Mouse (Mus musculus): ENCODE measurements around the gene Gm17581. TPM values are rescaled to one million over a fixed set of nuclear protein-coding genes. Genes with fewer than 3 reads are reported as not detected.
A peak's percentile ranks its signal among the peaks of the same experiment; 100 is the strongest.

Gm17581 gene
- polyA plus RNA-seq, 1 experiment from 2014 or later: not detected

DNA sequence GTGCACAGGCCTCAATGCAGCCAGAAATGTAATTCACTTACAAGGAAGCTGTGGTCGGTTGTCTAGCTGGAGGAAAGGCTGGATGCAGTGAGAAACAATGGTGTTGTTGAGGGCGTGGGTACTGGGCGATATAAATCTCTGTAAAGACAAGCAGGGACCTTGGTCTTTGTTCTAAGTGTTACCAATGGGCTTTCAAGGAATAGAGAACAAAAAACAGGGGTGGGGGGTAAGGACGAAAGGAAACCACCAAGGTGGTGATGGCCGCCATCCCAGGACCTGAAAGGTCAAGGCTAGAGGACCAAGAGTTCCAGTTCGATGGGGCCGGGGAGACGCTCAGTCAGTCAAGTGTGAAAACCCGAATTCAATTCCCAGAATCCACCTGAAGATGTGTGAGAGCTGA, 2.1 kb upstream of the Gm17581 start:
- no peak overlapping the region for H3K4me2 ChIP-seq (ENCODE audit: low read length)
- H3K27ac ChIP-seq (replicated peaks in 1 of 2; ENCODE audit: control insufficient read depth in 1 of 2, insufficient read depth in 1 of 2, low read depth in 2 of 2, low read length in 2 of 2): no peak overlapping the region
- ATAC-seq (ENCODE audit: insufficient number of reproducible peaks, insufficient read depth, low FRiP score, low read depth): no peak
- H3K27me3 ChIP-seq (ENCODE audit: control insufficient read depth, insufficient read depth, low read length): no peaks in the 10 kb centered on the region
- 74% methylated on average over 9 of the region's 9 CpGs for WGBS
- H3K4me1 ChIP-seq (ENCODE audit: control insufficient read depth in 2 of 2, insufficient read depth in 2 of 2, low read length in 2 of 2): peaks cover 6 to 11% of the 10 kb centered on the region in 2 experiments; a peak in 3 of 4 replicates
- no peaks in the 10 kb centered on the region for H3K9me3 ChIP-seq (ENCODE audit: control insufficient read depth, low read length)
- no peak overlapping the region for H3K4me3 ChIP-seq (ENCODE audit: control insufficient read depth in 1 of 2, insufficient read depth in 1 of 2, low read depth in 1 of 2, low read length in 2 of 2)
- no peaks in the 10 kb centered on the region for H3K36me3 ChIP-seq (ENCODE audit: control insufficient read depth, insufficient read depth, low read length)
- no peak overlapping the region for H3K9ac ChIP-seq (ENCODE audit: low read length)

DNA sequence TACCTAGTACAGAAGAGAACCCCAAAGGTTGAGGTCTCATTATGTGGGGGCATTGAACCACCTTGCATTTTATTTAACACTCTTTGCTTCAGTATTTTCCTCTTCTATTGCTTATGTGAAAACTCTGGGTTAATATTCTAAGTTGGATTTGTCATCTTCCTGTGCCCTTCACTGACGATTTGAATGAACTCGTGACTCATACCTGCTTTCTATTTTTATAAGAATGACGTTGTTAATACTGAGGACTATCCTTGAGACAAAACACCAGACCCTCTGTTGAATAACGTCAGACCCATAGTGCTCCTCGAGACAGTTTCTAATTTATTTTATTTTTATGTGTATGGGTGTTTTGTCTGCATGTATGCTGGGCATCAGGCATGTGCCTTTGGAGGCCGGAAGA, 1.3 kb upstream of the Gm17581 start:
- H3K9me3 ChIP-seq (ENCODE audit: control insufficient read depth, low read length): no peaks in the 10 kb centered on the region
- H3K4me1 ChIP-seq (ENCODE audit: control insufficient read depth in 2 of 2, insufficient read depth in 2 of 2, low read length in 2 of 2): peaks cover 0 to 3% of the 10 kb centered on the region in 2 experiments; a peak in 1 of 4 replicates
- H3K36me3 ChIP-seq (ENCODE audit: control insufficient read depth, insufficient read depth, low read length): no peaks in the 10 kb centered on the region
- 43% methylated on average over 6 of the region's 6 CpGs for WGBS
- H3K27ac ChIP-seq (replicated peaks in 1 of 2; ENCODE audit: control insufficient read depth in 1 of 2, insufficient read depth in 1 of 2, low read depth in 2 of 2, low read length in 2 of 2): no peak overlapping the region
- H3K4me2 ChIP-seq (ENCODE audit: low read length): no peak overlapping the region
- no peaks in the 10 kb centered on the region for H3K27me3 ChIP-seq (ENCODE audit: control insufficient read depth, insufficient read depth, low read length)
- H3K4me3 ChIP-seq (ENCODE audit: control insufficient read depth in 1 of 2, insufficient read depth in 1 of 2, low read depth in 1 of 2, low read length in 2 of 2): no peak overlapping the region
- no peak for ATAC-seq (ENCODE audit: insufficient number of reproducible peaks, insufficient read depth, low FRiP score, low read depth)
- H3K9ac ChIP-seq (ENCODE audit: low read length): no peak overlapping the region

DNA sequence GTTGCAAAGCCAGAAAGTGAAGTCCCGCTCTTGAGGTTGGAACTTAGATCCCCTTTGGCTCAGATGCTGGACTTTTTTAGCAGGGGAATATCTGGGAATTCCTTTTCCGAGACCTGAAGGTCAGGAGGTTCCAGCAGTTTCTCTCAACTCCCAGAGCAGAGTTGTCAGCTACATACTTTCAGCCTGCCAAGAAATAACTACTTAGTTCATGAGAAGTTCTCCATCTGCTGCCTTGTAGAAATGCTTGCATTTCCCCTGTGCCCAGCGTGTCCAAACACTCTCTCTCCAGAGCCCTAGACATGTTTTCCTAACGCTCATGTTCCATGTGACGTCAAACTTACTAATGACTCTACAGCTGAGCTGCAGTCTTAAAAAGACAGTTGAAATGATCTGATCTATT, 586 bp downstream of the Gm17581 start:
- no peak for ATAC-seq (ENCODE audit: insufficient number of reproducible peaks, insufficient read depth, low FRiP score, low read depth)
- no peak overlapping the region for H3K4me3 ChIP-seq (ENCODE audit: control insufficient read depth in 1 of 2, insufficient read depth in 1 of 2, low read depth in 1 of 2, low read length in 2 of 2)
- no peak overlapping the region for H3K4me2 ChIP-seq (ENCODE audit: low read length)
- no peak overlapping the region for H3K27ac ChIP-seq (replicated peaks in 1 of 2; ENCODE audit: control insufficient read depth in 1 of 2, insufficient read depth in 1 of 2, low read depth in 2 of 2, low read length in 2 of 2)
- H3K36me3 ChIP-seq (ENCODE audit: control insufficient read depth, insufficient read depth, low read length): no peaks in the 10 kb centered on the region
- no peaks in the 10 kb centered on the region for H3K27me3 ChIP-seq (ENCODE audit: control insufficient read depth, insufficient read depth, low read length)
- 67% methylated on average over 5 of the region's 5 CpGs for WGBS
- H3K4me1 ChIP-seq (ENCODE audit: control insufficient read depth in 2 of 2, insufficient read depth in 2 of 2, low read length in 2 of 2): peaks cover 0 to 3% of the 10 kb centered on the region in 2 experiments; a peak in 1 of 4 replicates
- no peak overlapping the region for H3K9ac ChIP-seq (ENCODE audit: low read length)
- no peaks in the 10 kb centered on the region for H3K9me3 ChIP-seq (ENCODE audit: control insufficient read depth, low read length)

DNA sequence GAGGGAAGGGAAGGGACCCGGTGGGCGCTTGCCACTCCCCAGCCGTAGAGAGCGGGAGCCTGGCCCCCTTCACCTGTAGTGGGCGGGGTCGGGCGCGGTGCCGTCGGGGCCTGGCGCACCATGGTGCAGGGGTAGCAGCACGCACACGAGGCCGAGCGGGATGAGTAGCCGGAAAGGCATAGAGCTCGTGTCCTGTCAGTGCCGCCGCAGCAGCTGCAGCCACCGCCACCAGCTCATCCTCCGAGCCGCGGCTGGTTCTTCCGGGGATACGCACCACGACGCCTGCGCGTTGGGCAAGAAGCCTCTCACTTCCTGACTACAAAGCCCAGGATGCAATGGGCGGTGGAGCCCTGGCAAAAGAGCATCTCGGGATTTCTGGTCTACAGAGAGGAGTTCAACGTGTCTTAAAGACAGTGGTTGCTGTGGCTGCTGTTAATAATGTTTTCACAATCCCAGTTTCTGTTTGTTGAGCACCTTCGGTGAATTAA, 6.5 kb downstream of the Gm17581 start, which contains the start of gene Edem2:
Gene Edem2, minus strand, starts transcription at position 318 of the 488 bp plus-strand sequence.
- ATAC-seq (ENCODE audit: insufficient number of reproducible peaks, insufficient read depth, low FRiP score, low read depth): peak; percentile 72
- H3K27ac ChIP-seq (replicated peaks in 1 of 2; ENCODE audit: control insufficient read depth in 1 of 2, insufficient read depth in 1 of 2, low read depth in 2 of 2, low read length in 2 of 2): no peak within 1 kb of the TSS
- under 1% methylated on average over 33 of the region's 33 CpGs for WGBS

DNA sequence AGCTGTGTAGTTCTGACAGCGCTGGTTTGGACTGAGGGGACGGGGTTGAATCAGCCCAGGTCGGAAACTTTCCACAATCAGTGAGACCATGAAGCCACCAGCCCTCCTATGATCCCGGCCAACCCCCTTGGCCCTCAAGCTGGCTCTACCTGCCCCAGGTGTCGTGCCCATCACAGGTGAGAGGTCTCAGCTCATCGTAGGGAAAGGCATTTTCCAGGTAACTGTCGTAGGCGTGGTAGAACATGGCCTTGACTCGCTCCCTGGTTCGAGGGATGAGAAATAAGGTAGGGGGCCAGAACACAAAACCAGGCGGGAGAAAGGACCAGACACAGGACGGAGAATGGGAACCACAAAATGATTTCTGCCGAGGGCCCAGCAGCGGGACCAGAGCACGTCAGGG, 6.9 kb downstream of the Gm17581 start:
- Histone ChIP-seq H3K27ac (replicated peaks in 1 of 2; ENCODE audit: control insufficient read depth in 1 of 2, insufficient read depth in 1 of 2, low read depth in 2 of 2, low read length in 2 of 2) (no peak overlapping the region), H3K36me3 (ENCODE audit: control insufficient read depth, insufficient read depth, low read length) (no peaks in the 10 kb centered on the region; the same call in 1 of the 2 replicates), H3K4me1 (ENCODE audit: control insufficient read depth in 2 of 2, insufficient read depth in 2 of 2, low read length in 2 of 2) (peaks cover 3 to 9% of the 10 kb centered on the region in 2 experiments), H3K9ac (ENCODE audit: low read length) (peak overlapping the region; percentile 78), H3K9me3 (ENCODE audit: control insufficient read depth, low read length) (no peaks in the 10 kb centered on the region), H3K4me3 (ENCODE audit: control insufficient read depth in 1 of 2, insufficient read depth in 1 of 2, low read depth in 1 of 2, low read length in 2 of 2) (peak overlapping the region; percentile 77 to 83), H3K27me3 (ENCODE audit: control insufficient read depth, insufficient read depth, low read length) (no peaks in the 10 kb centered on the region), H3K4me2 (ENCODE audit: low read length) (peak overlapping the region; percentile 92)
- WGBS: 5% methylated on average over 15 of the region's 15 CpGs
- ATAC-seq (ENCODE audit: insufficient number of reproducible peaks, insufficient read depth, low FRiP score, low read depth): no peak

More for the DNA sequence above, 6.5 kb downstream of the Gm17581 start, which contains the start of gene Edem2:
- peaks cover 3 to 9% of the 10 kb centered on the region in 2 experiments for H3K4me1 ChIP-seq (ENCODE audit: control insufficient read depth in 2 of 2, insufficient read depth in 2 of 2, low read length in 2 of 2)
- no peaks in the 10 kb centered on the region for H3K27me3 ChIP-seq (ENCODE audit: control insufficient read depth, insufficient read depth, low read length)
- peak within 1 kb of the TSS; percentile 78 for H3K9ac ChIP-seq (ENCODE audit: low read length)
- H3K36me3 ChIP-seq (ENCODE audit: control insufficient read depth, insufficient read depth, low read length): no peaks in the 10 kb centered on the region
- H3K9me3 ChIP-seq (ENCODE audit: control insufficient read depth, low read length): no peaks in the 10 kb centered on the region
- H3K4me3 ChIP-seq (ENCODE audit: control insufficient read depth in 1 of 2, insufficient read depth in 1 of 2, low read depth in 1 of 2, low read length in 2 of 2): peak within 1 kb of the TSS; percentile 77 to 83
- peak within 1 kb of the TSS; percentile 92 for H3K4me2 ChIP-seq (ENCODE audit: low read length)

DNA sequence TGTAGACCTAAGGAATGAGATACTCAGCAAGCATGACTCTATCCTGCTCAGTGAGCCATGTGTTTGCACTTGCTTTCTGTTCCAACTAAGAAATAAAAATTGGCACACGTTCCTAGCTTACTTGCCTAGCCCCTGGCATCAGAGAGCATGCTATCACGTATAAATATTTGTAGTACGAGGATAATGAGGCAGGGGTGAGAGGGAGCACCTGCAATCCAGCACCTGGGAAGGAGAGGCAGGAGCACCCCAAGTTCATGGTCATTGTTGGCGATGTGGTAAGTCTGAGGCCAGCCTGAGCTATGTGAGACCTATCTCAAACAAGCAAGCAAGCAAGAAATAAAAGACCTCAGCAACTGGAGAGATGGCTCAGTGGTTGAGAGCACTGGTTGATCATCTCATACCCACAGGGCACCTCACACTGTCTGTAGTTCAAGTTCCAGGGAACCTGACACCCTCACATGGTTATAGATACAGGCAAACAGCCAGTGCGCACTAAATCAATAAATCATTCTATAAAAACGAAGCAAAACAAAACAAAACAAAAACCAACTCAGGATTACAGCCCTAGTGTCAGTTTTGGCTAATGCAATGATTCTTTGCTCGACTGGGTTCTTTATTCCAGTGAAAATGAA, 7.8 kb downstream of the Gm17581 start:
- WGBS: 76% methylated on average over 7 of the region's 7 CpGs
- Histone ChIP-seq H3K36me3 (ENCODE audit: control insufficient read depth, insufficient read depth, low read length) (no peaks in the 10 kb centered on the region; the same call in 1 of the 2 replicates), H3K27me3 (ENCODE audit: control insufficient read depth, insufficient read depth, low read length) (no peaks in the 10 kb centered on the region), H3K4me3 (ENCODE audit: control insufficient read depth in 1 of 2, insufficient read depth in 1 of 2, low read depth in 1 of 2, low read length in 2 of 2) (no peak overlapping the region), H3K9me3 (ENCODE audit: control insufficient read depth, low read length) (no peaks in the 10 kb centered on the region), H3K4me2 (ENCODE audit: low read length) (no peak overlapping the region), H3K9ac (ENCODE audit: low read length) (no peak overlapping the region), H3K27ac (replicated peaks in 1 of 2; ENCODE audit: control insufficient read depth in 1 of 2, insufficient read depth in 1 of 2, low read depth in 2 of 2, low read length in 2 of 2) (no peak overlapping the region), H3K4me1 (ENCODE audit: control insufficient read depth in 2 of 2, insufficient read depth in 2 of 2, low read length in 2 of 2) (peaks cover 3 to 9% of the 10 kb centered on the region in 2 experiments)
- no peak for ATAC-seq (ENCODE audit: insufficient number of reproducible peaks, insufficient read depth, low FRiP score, low read depth)

DNA sequence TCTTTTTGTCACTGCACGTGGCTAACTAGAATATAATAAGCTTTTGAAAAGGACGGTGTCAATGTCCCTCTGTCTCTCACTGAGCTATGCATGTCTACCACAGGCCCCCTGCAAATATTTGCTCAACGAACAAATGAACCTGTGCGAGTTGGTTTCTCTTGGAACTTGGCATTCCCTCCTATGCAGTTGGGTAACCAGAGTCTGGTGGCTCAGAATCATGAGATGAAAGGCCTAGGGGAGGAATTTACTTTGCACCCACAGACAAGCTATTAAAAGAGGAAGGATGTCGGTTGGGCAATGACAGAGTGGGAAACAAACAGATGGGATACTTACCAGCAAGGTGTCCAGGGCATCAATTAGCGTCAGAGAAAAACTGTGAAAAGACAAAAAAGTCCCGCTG, 9.4 kb downstream of the Gm17581 start:
- H3K9ac ChIP-seq (ENCODE audit: low read length): no peak overlapping the region
- H3K27ac ChIP-seq (replicated peaks in 1 of 2; ENCODE audit: control insufficient read depth in 1 of 2, insufficient read depth in 1 of 2, low read depth in 2 of 2, low read length in 2 of 2): no peak overlapping the region
- no peak overlapping the region for H3K4me2 ChIP-seq (ENCODE audit: low read length)
- H3K36me3 ChIP-seq (ENCODE audit: control insufficient read depth, insufficient read depth, low read length): no peaks in the 10 kb centered on the region; the same call in 1 of the 2 replicates
- no peak overlapping the region for H3K4me3 ChIP-seq (ENCODE audit: control insufficient read depth in 1 of 2, insufficient read depth in 1 of 2, low read depth in 1 of 2, low read length in 2 of 2)
- 90% methylated on average over 7 of the region's 7 CpGs for WGBS
- H3K4me1 ChIP-seq (ENCODE audit: control insufficient read depth in 2 of 2, insufficient read depth in 2 of 2, low read length in 2 of 2): peaks cover 3 to 9% of the 10 kb centered on the region in 2 experiments
- no peaks in the 10 kb centered on the region for H3K27me3 ChIP-seq (ENCODE audit: control insufficient read depth, insufficient read depth, low read length)
- no peaks in the 10 kb centered on the region for H3K9me3 ChIP-seq (ENCODE audit: control insufficient read depth, low read length)
- ATAC-seq (ENCODE audit: insufficient number of reproducible peaks, insufficient read depth, low FRiP score, low read depth): no peak
